ENCODE assay signal across 8 mouse cellular contexts in the genomic region with DNA sequence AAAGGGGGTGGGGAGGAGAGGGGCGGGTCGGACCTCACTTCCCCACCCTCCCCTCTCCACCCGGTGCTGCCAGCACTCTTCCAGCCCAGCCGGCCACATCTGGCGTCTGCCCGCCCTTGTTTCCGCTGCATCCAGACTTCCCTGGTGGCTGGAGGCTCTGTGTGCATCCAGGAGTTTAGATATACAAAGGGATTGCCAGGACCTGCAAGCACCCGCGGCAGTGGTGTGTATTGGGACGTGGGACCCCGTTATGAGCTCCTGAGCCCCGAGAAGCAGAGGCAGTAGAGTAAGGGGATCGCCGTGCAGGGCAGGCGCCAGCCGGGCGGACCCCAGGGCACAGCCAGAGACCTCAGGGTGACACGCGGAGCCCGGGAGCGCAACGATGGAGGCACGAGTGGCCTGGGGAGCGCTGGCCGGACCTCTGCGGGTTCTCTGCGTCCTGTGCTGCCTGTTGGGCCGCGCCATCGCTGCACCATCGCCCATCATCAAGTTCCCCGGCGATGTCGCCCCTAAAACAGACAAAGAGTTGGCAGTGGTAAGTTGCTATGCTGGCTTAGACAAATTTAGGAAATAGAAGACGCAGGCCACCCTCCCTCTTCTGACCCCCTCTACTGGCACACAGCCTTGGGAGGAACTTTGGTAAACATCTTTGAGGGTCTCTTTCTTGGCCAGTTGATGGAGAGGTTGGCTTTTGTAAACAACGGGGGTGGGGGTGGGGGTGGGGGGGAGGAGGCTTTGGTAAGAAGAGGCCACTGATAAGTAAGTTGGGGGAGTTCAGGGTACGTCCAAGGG. TPM values are rescaled to one million over a fixed set of nuclear protein-coding genes. Genes with fewer than 3 reads are reported as not detected.
DNase-seq lines count a peak whose midpoint lies in the region; ATAC-seq and TF ChIP-seq lines count a peak whose summit lies in the region.
"Had no signal": no experiment of that assay in that cellular context is flagged by ENCODE, and none has a peak within 500 bp of the region (broad histone marks: within the 10 kb centered on the region; RNA-seq: fewer than 3 reads in every experiment).

A gene (plus strand): TSS at position 49 of the 792 bp plus-strand sequence.

- peak within 1 kb of the TSS; percentile 67 for H3K9ac ChIP-seq in heart, embryonic 16.5 days (ENCODE audit: low read length)
- peak within 1 kb of the TSS; percentile 86 for H3K9ac ChIP-seq in limb, embryonic 12.5 days (replicated peaks)
- H3K9ac ChIP-seq in midbrain, embryonic 13.5 days (replicated peaks): peak within 1 kb of the TSS; percentile 71

- 3% methylated on average over 37 of the region's 37 CpGs for WGBS in heart, embryonic 16.5 days
- WGBS in limb, embryonic 12.5 days: under 1% methylated on average over 36 of the region's 37 CpGs
- WGBS in midbrain, embryonic 13.5 days: 2% methylated on average over 37 of the region's 37 CpGs

- peak within 1 kb of the TSS; percentile 79 for H3K4me3 ChIP-seq in embryonic fibroblast, embryonic 13.5 days (ENCODE audit: insufficient read depth, low read length)
- peak within 1 kb of the TSS; percentile 53 for H3K4me3 ChIP-seq in heart, embryonic 16.5 days (ENCODE audit: low read length)
- H3K4me3 ChIP-seq in limb, embryonic 12.5 days (replicated peaks): peak within 1 kb of the TSS; percentile 68
- peak within 1 kb of the TSS; percentile 43 for H3K4me3 ChIP-seq in midbrain, embryonic 13.5 days (replicated peaks)

- peaks cover 17% of the 10 kb centered on the region for H3K27me3 ChIP-seq in heart, embryonic 16.5 days (ENCODE audit: control insufficient read depth, insufficient read depth, low read length)
- peaks cover 3% of the 10 kb centered on the region; the same call in 1 of the 2 replicates for H3K27me3 ChIP-seq in limb, embryonic 12.5 days
- peaks cover 15% of the 10 kb centered on the region; the same call in 1 of the 2 replicates for H3K27me3 ChIP-seq in midbrain, embryonic 13.5 days

- DNase-seq in adrenal gland, postnatal 36 days: no peak
- DNase-seq in right cerebral cortex, adult 2 months (ENCODE audit: low spot score in 2 of 2): no peak
- DNase-seq in right cerebral cortex, postnatal 25 days: no peak

- peaks cover 5% of the 10 kb centered on the region; the same call in 1 of the 2 replicates for H3K4me1 ChIP-seq in embryonic fibroblast, embryonic 13.5 days (ENCODE audit: control insufficient read depth, insufficient read depth, low read length)
- H3K4me1 ChIP-seq in heart, embryonic 16.5 days (ENCODE audit: control insufficient read depth, insufficient read depth, low read length): peaks cover 7% of the 10 kb centered on the region
- H3K4me1 ChIP-seq in limb, embryonic 12.5 days (replicated peaks): peaks cover 27% of the 10 kb centered on the region
- peaks cover 16% of the 10 kb centered on the region for H3K4me1 ChIP-seq in midbrain, embryonic 13.5 days (replicated peaks)

- peak within 1 kb of the TSS; percentile 56 for H3K4me2 ChIP-seq in heart, embryonic 16.5 days (ENCODE audit: low read depth, low read length)
- H3K4me2 ChIP-seq in limb, embryonic 12.5 days: peak within 1 kb of the TSS; percentile 73
- peak within 1 kb of the TSS; percentile 76 for H3K4me2 ChIP-seq in midbrain, embryonic 13.5 days (replicated peaks)

- peak within 1 kb of the TSS; percentile 60 for H3K27ac ChIP-seq in embryonic fibroblast, embryonic 13.5 days (ENCODE audit: insufficient read depth, low read length)
- peak within 1 kb of the TSS; percentile 74 for H3K27ac ChIP-seq in heart, embryonic 16.5 days (ENCODE audit: low read length)
- peak within 1 kb of the TSS; percentile 95 for H3K27ac ChIP-seq in limb, embryonic 12.5 days
- H3K27ac ChIP-seq in midbrain, embryonic 13.5 days: no peak within 1 kb of the TSS
- H3K27ac ChIP-seq: macrophage had no signal

- H3K36me3 ChIP-seq in heart, embryonic 16.5 days (ENCODE audit: control insufficient read depth, insufficient read depth): no peaks in the 10 kb centered on the region
- peaks cover 22% of the 10 kb centered on the region for H3K36me3 ChIP-seq in limb, embryonic 12.5 days
- no peaks in the 10 kb centered on the region for H3K36me3 ChIP-seq in midbrain, embryonic 13.5 days

- TF ChIP-seq CTCF in embryonic fibroblast, embryonic 13.5 days (IDR thresholded peaks at IDR 0.05; ENCODE audit: borderline replicate concordance, insufficient read depth, low read length): no peak

- H3K9me3 ChIP-seq in heart, embryonic 16.5 days (replicated peaks; ENCODE audit: control insufficient read depth, low read length): no peaks in the 10 kb centered on the region
- H3K9me3 ChIP-seq in limb, embryonic 12.5 days: no peaks in the 10 kb centered on the region
- H3K9me3 ChIP-seq in midbrain, embryonic 13.5 days: no peaks in the 10 kb centered on the region

- peak; percentile 90 for TF ChIP-seq POLR2A in embryonic fibroblast, embryonic 13.5 days (IDR thresholded peaks at IDR 0.05; ENCODE audit: low read depth, low read length)

- ATAC-seq in heart, embryonic 16.5 days (replicated peaks; ENCODE audit: extremely low read depth, insufficient read depth, low FRiP score): peak; percentile 82
- ATAC-seq in limb, embryonic 12.5 days (ENCODE audit: insufficient number of reproducible peaks, insufficient read depth, low FRiP score, low TSS enrichment, low read depth): peak; percentile 87
- ATAC-seq in midbrain, embryonic 13.5 days: peak; percentile 69

RNA-seq across cellular contexts. Expression of the gene that starts here (rescaled TPM):
- total RNA-seq in adrenal gland, postnatal 36 days (2021): 10 to 100 TPM; 27.3 to 39.8 TPM
- polyA plus RNA-seq in embryonic fibroblast, embryonic 13.5 days (2011; ENCODE audit: insufficient read length, low read depth, missing spikeins): 359 and 374 TPM in 2 replicates
- polyA plus RNA-seq in heart, embryonic 16.5 days (2015; fragmentation: Nextera tagmentation; extraction: Ambion mirVana): 110 and 123 TPM in 2 replicates
- polyA plus RNA-seq in limb, embryonic 12.5 days (2016; fragmentation: Nextera tagmentation; extraction: Ambion mirVana): 211 and 218 TPM in 2 replicates
- 17.1 and 18.1 TPM in 2 replicates for polyA plus RNA-seq in midbrain, embryonic 13.5 days (2015; fragmentation: Nextera tagmentation; extraction: Ambion mirVana)
